In genomic region chr7:123371501-123371900, GRCm38 (mm10) we compare ENCODE assay signal across 9 mouse cellular contexts. TPM values are rescaled to one million over a fixed set of nuclear protein-coding genes. Genes with fewer than 3 reads are reported as not detected.
DNase-seq lines count a peak whose midpoint lies in the region; ATAC-seq and TF ChIP-seq lines count a peak whose summit lies in the region.
"Had no signal": no experiment of that assay in that cellular context is flagged by ENCODE, and none has a peak within 500 bp of the region (broad histone marks: within the 10 kb centered on the region; RNA-seq: fewer than 3 reads in every experiment).

No protein-coding gene starts in this region.

- peaks cover 19% of the 10 kb centered on the region for H3K4me1 ChIP-seq in kidney, embryonic 16.5 days (ENCODE audit: insufficient read depth, low read length)
- H3K4me1 ChIP-seq in bone marrow macrophage, adult 2 months (ENCODE audit: control insufficient read depth, insufficient read depth, low read length) = peaks cover 26% of the 10 kb centered on the region
- peaks cover 46% of the 10 kb centered on the region for H3K4me1 ChIP-seq in megakaryocyte, embryonic 14.5 days
- peaks cover 32% of the 10 kb centered on the region for H3K4me1 ChIP-seq in limb, embryonic 10.5 days

- no peaks in the 10 kb centered on the region for H3K36me3 ChIP-seq in kidney, embryonic 16.5 days (ENCODE audit: insufficient read depth, low read length)
- H3K36me3 ChIP-seq in megakaryocyte, embryonic 14.5 days (replicated peaks; ENCODE audit: low read length) = no peaks in the 10 kb centered on the region
- H3K36me3 ChIP-seq in limb, embryonic 10.5 days = no peaks in the 10 kb centered on the region
- H3K36me3 ChIP-seq: heart, embryonic 15.5 days had no signal

- DNase-seq in kidney, adult 9 months = peak; percentile 54
- no peak for DNase-seq in thymus, postnatal 0 days (ENCODE audit: low spot score)
- DNase-seq in gastrocnemius, adult 8-10 months (ENCODE audit: low spot score in 2 of 2) = no peak
- DNase-seq in limb, embryonic 10.5 days (ENCODE audit: low spot score) = no peak

- no peaks in the 10 kb centered on the region for H3K27me3 ChIP-seq in kidney, embryonic 16.5 days (ENCODE audit: insufficient read depth, low read length)
- H3K27me3 ChIP-seq in megakaryocyte, embryonic 14.5 days (replicated peaks) = no peaks in the 10 kb centered on the region
- no peaks in the 10 kb centered on the region for H3K27me3 ChIP-seq in limb, embryonic 10.5 days (ENCODE audit: low read depth, poor library complexity, severe bottlenecking)
- H3K27me3 ChIP-seq: heart, embryonic 15.5 days had no signal

- ATAC-seq in kidney, embryonic 16.5 days (ENCODE audit: low FRiP score, low TSS enrichment) = no peak
- ATAC-seq in CD4-positive, CD25-positive, alpha-beta regulatory T cell, adult 4 months = peak; percentile 9

- H3K27ac ChIP-seq in kidney, embryonic 16.5 days (ENCODE audit: low read length) = no peak overlapping the region
- H3K27ac ChIP-seq in bone marrow macrophage, adult 2 months (ENCODE audit: insufficient read depth, low read depth, low read length) = peak overlapping the region; percentile 88
- no peak overlapping the region for H3K27ac ChIP-seq in limb, embryonic 10.5 days

- no peak overlapping the region for H3K4me2 ChIP-seq in kidney, embryonic 16.5 days (replicated peaks; ENCODE audit: low read depth, low read length)
- H3K4me2 ChIP-seq: heart, embryonic 15.5 days had no signal

- WGBS in kidney, embryonic 16.5 days = 50% methylated on average over 3 of the region's 3 CpGs
- WGBS in limb, embryonic 10.5 days = 69% methylated on average over 3 of the region's 3 CpGs

- H3K9me3 ChIP-seq in kidney, embryonic 16.5 days (ENCODE audit: low read length) = no peaks in the 10 kb centered on the region
- peaks cover 3% of the 10 kb centered on the region; the same call in 1 of the 2 replicates for H3K9me3 ChIP-seq in megakaryocyte, embryonic 14.5 days
- no peaks in the 10 kb centered on the region for H3K9me3 ChIP-seq in limb, embryonic 10.5 days (replicated peaks)
- H3K9me3 ChIP-seq: heart, embryonic 15.5 days had no signal

- no peak overlapping the region for H3K4me3 ChIP-seq in kidney, embryonic 16.5 days (ENCODE audit: low read length)
- H3K4me3 ChIP-seq in bone marrow macrophage, adult 2 months (ENCODE audit: insufficient read depth, low read length) = peak overlapping the region; percentile 29
- peak overlapping the region; percentile 62 for H3K4me3 ChIP-seq in megakaryocyte, embryonic 14.5 days (replicated peaks)
- H3K4me3 ChIP-seq in limb, embryonic 10.5 days = no peak overlapping the region
- H3K4me3 ChIP-seq: heart, embryonic 15.5 days had no signal

- TF ChIP-seq CTCF in bone marrow macrophage, adult 2 months (IDR thresholded peaks at IDR 0.05; ENCODE audit: low read depth, low read length) = no peak

- no peak for TF ChIP-seq POLR2A in bone marrow macrophage, adult 2 months (IDR thresholded peaks at IDR 0.05; ENCODE audit: borderline replicate concordance, low read depth, low read length)

- no peak overlapping the region for H3K9ac ChIP-seq in kidney, embryonic 16.5 days (replicated peaks; ENCODE audit: low read length)
- H3K9ac ChIP-seq: heart, embryonic 15.5 days had no signal

RNA-seq across cellular contexts. Expression of gene Arhgap17, which starts 1.8 kb away (rescaled TPM):
- 21.3 and 26.9 TPM in 2 replicates for polyA plus RNA-seq in kidney, embryonic 16.5 days (2015; fragmentation: Nextera tagmentation; extraction: Ambion mirVana)
- polyA plus RNA-seq in CD4-positive, CD25-positive, alpha-beta regulatory T cell, adult 4 months (2017; shearing (Covaris generic)) = 10 to 100 TPM; 22.5 to 22.7 TPM
- 160 and 171 TPM in 2 replicates for polyA plus RNA-seq in bone marrow macrophage, adult 2 months (2012; ENCODE audit: insufficient read depth, insufficient read length, missing spikeins)
- polyA plus RNA-seq in megakaryocyte, embryonic 14.5 days (2012; ENCODE audit: insufficient read depth, low replicate concordance) = 51.0 and 54.9 TPM in 2 replicates
- 9.6 and 11.7 TPM in 2 replicates for polyA plus RNA-seq in thymus, postnatal 0 days (2015; fragmentation: Nextera tagmentation; extraction: Ambion mirVana)
- 10 to 100 TPM; 11.8 to 17.7 (median 15.4) TPM for total RNA-seq in gastrocnemius, adult 8-10 months (2022)
- 28.6 and 31.5 TPM in 2 replicates for polyA plus RNA-seq in limb, embryonic 10.5 days (2016; fragmentation: Nextera tagmentation; extraction: Ambion mirVana)

RNA-seq across cellular contexts. Expression of gene Lcmt1, which starts 1.9 kb away (rescaled TPM):
- polyA plus RNA-seq in kidney, embryonic 16.5 days (2015; fragmentation: Nextera tagmentation; extraction: Ambion mirVana) = 58.5 and 59.9 TPM in 2 replicates
- 10 to 100 TPM; 25.5 to 32.4 TPM for polyA plus RNA-seq in CD4-positive, CD25-positive, alpha-beta regulatory T cell, adult 4 months (2017; shearing (Covaris generic))
- polyA plus RNA-seq in bone marrow macrophage, adult 2 months (2012; ENCODE audit: insufficient read depth, insufficient read length, missing spikeins) = 26.1 and 28.0 TPM in 2 replicates
- polyA plus RNA-seq in megakaryocyte, embryonic 14.5 days (2012; ENCODE audit: insufficient read depth, low replicate concordance) = 2.3 and 4.3 TPM in 2 replicates
- polyA plus RNA-seq in thymus, postnatal 0 days (2015; fragmentation: Nextera tagmentation; extraction: Ambion mirVana) = 50.4 and 51.1 TPM in 2 replicates
- 10 to 100 TPM; 29.4 to 35.5 (median 30.3) TPM for total RNA-seq in gastrocnemius, adult 8-10 months (2022)
- 51.4 and 55.6 TPM in 2 replicates for polyA plus RNA-seq in limb, embryonic 10.5 days (2016; fragmentation: Nextera tagmentation; extraction: Ambion mirVana)

Comparison
In these comparisons a context has a peak if more than half of its experiments do, and no peak if none do; other contexts are left out.
1. H3K4me3 ChIP-seq: peak in bone marrow macrophage, adult 2 months (single experiment) and megakaryocyte, embryonic 14.5 days (single experiment); none in kidney, embryonic 16.5 days (single experiment) and limb, embryonic 10.5 days (single experiment).